Mouse (Mus musculus) urinary bladder, postnatal 10 days (tissue): ENCODE measurements around the gene Zfp942.
"Not testable (repeated sequence)": the region's sequence is repeated elsewhere in the genome, so short reads cannot be mapped to it uniquely, and the experiment has no call there.

ENCODE experiments used
- DNase-seq: peaks from one replicate; pipeline ENCODE4 v3.0.0; 2022; ENCODE audit warnings: low spot score

The Zfp942 gene

GRCm38 (mm10) chr17:21962107-21962907 is at the start of gene Zfp942, which contains the start of gene Zfp943:
Gene Zfp942, minus strand, starts transcription at chr17:21962464.
Gene Zfp943, plus strand, starts transcription at chr17:21962552.
- DNase-seq, result not testable (repeated sequence)

- DNase-seq, result no peak
These were observed 1.0 kb upstream of the Zfp942 start for GRCm38 (mm10) chr17:21963302-21963701.

- DNase-seq, result not testable (repeated sequence)
These were observed 52.7 kb downstream of the Zfp942 start, which contains the start of gene Zfp995 for GRCm38 (mm10) chr17:21909456-21910052. Gene Zfp995, minus strand, starts transcription at chr17:21909926.

- no peak for DNase-seq
These were observed 53.2 kb downstream of the Zfp942 start for GRCm38 (mm10) chr17:21909039-21909438.
